Mouse (Mus musculus) G1E (cell line): ENCODE measurements at regions not wholly inside any gene's neighbourhood (a gene's known extent, or its start where the extent isn't known, plus 50 kb on each side); places are given as distances from the start of the nearest gene placed in this dataset.

Experiments
- CTCF ChIP-seq: IDR thresholded peaks from 2 replicates; pipeline ENCODE4 v1.5.1; 2012; ENCODE audit warnings: low read depth, low read length, inconsistent platforms, mixed read lengths
- GATA1 ChIP-seq: IDR thresholded peaks from 2 replicates; pipeline ENCODE4 v1.6.1; 2012; ENCODE audit warnings: borderline replicate concordance, low read length, inconsistent platforms, mixed read lengths
- POLR2AphosphoS5 ChIP-seq: IDR thresholded peaks from 2 replicates; pipeline ENCODE4 v1.6.1; 2012; ENCODE audit warnings: low read depth, low read length, inconsistent platforms; ENCODE audit not compliant: insufficient replicate concordance

- TF ChIP-seq CTCF (no peak), POLR2AphosphoS5 (no peak), GATA1 (no peak)
Measured at GRCm38 (mm10) chr12:5906251-5906650, 530.8 kb upstream of the Klhl29 start.
